Mouse (Mus musculus) megakaryocyte, embryonic 14.5 days (primary cell): ENCODE results near the gene Tbxa2r.

ENCODE experiments used
- FLI1 ChIP-seq: IDR thresholded peaks from 2 replicates; pipeline ENCODE4 v1.6.1; 2012; ENCODE audit warnings: low read length, inconsistent platforms, mixed read lengths
- GATA1 ChIP-seq: IDR thresholded peaks from 3 replicates; pipeline ENCODE4 v1.6.1; 2012; ENCODE audit warnings: mixed read lengths, low read length, inconsistent platforms, borderline replicate concordance

DNA sequence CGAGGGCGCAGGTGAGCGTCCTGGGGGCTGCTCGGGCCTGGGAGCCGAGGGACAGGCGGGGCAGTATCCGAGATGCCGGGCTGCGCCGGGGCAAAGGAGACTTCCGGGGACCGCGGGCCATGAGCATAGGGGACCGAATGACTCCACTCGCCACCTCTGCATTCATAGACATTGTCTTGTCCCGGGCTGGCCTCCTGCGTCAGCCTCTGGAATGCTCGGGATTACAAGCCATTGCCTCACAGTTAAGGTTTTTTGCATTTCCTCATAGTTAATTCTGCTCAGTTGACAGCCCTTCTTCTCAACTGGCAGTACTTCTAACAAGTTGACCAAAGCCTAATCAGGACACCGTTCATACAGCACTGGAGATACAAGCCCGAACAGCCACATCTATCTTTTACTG, 7.1 kb upstream of the Tbxa2r start:
- TF ChIP-seq GATA1 (no peak), FLI1 (no peak)
